Mouse (Mus musculus) left cerebral cortex, postnatal 4 days (tissue): ENCODE results near the gene Crybb3. TPM values are rescaled to one million over a fixed set of nuclear protein-coding genes. Genes with fewer than 3 reads are reported as not detected.
"Not testable (repeated sequence)": the region's sequence is repeated elsewhere in the genome, so short reads cannot be mapped to it uniquely, and the experiment has no call there.

ENCODE experiments used
- DNase-seq: peaks from one replicate; pipeline ENCODE4 v3.0.0-alpha.2; 2022
- intact Hi-C: fragments of 180-260 bp; cut with DNase I; formaldehyde crosslinking; loops from one replicate; pipeline ENCODE4 v1.15.1; 2025
- total RNA-seq, 2 experiments: library from RNA; stranded (reverse); gene quantifications; 2 replicates each; pipeline ENCODE4 v1.2.3; 2021

Crybb3 gene
- total RNA-seq, result 1 to 10 TPM; 3.9 to 4.2 TPM

DNA sequence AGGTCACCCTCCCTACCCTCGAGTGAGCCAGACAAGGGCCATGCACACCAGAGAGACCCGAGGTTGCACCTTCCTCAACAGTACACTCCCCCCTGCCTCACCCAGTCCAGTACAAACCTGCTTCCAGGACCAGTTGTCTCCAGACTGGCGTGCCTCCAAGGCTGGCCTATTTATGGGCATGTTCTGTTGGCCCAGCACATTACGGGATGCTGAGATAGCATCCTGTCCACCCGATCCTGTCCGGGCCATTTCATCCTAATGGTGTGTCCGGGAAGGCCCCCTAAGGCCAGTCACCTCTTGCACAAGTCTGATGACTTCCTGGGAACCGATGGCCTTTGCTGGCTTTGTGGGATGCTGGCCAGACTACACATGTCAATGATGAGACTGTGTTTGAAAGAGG lies at the start of gene Crybb3:
Gene Crybb3 (minus strand): TSS at position 146 of the 400 bp plus-strand sequence.
- peak; percentile 78 for DNase-seq
- intact Hi-C loops, result no loop called here

DNA sequence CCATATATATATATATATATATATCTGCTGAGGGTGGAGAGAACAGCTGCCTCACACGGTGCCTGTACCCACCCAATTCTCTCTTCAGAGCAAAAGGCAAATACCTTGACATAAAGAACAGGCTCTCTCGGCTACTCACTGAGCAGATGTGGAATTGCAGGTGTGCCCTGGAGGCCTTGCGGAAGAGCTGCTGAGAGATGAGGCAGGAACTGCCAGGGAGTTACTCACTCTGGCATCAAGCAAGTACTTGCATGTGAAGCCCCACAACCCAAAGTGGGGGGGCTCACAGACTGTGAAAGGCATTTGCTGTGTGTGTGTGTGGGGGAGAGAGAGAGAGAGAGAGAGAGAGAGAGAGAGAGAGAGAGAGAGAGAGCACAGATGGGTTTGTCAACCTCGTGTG lies 47.0 kb upstream of the Crybb3 start:
- DNase-seq, result no peak
- intact Hi-C loops, result no loop called here

DNA sequence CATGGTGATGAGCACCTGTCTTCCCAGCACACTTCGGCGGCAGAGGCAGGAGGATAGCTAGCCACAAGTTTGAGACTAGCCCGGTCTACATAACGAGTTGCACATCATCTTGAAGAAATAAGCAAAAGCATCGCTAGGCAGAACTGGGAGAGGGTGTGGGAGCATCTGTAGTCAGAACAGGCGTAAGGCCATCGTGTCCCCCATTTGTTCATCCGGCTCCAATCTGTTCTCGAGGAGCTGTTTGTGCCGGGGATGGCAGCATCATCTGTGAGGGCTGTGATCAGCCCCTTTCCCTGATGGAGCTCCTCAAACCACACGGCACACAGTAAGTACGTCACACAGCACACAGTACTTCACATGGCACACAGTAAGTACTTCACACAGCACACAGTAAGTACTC lies 45.1 kb upstream of the Crybb3 start:
- intact Hi-C loops, result no loop called here
- no peak for DNase-seq

DNA sequence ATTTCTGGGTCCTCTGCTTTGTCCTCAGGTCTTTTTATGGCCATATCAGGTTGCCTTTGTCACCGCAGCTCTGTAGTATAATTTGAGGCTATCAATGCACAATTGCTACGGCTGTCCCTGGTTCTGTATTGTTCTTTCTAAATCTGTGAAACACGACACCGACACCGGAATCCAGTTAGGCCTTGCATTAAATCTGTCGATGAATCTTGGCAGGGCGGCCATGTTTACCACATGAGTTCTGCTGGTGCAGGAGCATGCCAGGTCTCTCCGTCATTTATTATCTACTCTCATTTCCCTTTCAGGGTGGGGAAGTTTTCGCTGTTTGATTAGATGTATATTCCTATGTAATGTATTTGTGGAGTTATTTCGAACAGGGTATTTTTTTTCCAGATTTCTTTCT lies 42.3 kb upstream of the Crybb3 start:
- intact Hi-C loops, result no loop called here
- no peak for DNase-seq

DNA sequence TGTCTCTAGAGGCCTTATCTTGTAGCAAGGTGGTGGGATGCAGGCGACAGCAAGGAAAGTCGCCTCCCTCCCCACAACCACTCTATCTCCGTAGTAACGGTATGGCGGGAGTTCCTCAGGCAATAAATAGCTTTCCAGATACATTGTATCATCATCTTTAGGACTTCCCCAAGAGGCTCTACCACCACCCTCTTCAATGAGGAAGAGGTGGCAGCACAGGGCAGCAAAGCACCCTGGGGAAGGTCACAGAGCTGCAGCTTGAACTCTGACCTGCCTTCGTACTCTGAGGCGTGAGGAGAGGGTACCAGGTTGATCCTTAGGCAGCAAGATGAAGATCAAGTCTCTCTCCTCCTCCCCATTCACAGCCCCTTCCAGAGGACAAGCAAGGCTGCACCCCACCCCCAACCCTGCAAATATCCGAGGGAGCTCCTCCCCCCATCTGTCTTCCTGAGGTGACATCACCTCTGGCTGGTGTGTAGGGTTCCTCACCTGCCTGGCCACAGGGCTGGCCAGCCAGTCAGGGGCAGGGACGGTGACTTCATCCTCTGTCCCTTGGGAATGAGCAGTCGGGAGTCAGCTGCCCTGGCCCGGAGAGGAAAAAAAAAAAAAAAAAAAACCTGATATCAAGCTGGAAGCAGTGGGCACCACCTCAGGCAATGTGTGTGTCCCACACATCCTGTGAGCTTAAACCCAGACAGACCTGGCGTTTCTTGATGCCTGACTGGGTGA lies 41.1 kb upstream of the Crybb3 start:
- intact Hi-C loops, result no loop called here
- no peak for DNase-seq

DNA sequence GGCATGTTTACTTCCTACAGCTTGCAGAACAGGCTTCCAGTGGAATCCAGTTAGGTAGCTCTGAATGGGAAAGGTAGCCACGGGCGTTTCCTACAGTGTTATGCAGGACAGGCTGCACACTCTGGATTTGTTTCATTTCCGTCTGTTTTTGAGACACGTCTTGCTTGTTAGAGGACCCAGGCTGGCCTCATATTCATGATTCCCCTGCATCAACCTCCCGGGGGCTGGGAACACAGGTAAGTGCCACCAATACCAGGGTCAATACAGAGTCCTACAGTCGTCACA lies 40.1 kb upstream of the Crybb3 start:
- no peak for DNase-seq
- intact Hi-C loops, result no loop called here

DNA sequence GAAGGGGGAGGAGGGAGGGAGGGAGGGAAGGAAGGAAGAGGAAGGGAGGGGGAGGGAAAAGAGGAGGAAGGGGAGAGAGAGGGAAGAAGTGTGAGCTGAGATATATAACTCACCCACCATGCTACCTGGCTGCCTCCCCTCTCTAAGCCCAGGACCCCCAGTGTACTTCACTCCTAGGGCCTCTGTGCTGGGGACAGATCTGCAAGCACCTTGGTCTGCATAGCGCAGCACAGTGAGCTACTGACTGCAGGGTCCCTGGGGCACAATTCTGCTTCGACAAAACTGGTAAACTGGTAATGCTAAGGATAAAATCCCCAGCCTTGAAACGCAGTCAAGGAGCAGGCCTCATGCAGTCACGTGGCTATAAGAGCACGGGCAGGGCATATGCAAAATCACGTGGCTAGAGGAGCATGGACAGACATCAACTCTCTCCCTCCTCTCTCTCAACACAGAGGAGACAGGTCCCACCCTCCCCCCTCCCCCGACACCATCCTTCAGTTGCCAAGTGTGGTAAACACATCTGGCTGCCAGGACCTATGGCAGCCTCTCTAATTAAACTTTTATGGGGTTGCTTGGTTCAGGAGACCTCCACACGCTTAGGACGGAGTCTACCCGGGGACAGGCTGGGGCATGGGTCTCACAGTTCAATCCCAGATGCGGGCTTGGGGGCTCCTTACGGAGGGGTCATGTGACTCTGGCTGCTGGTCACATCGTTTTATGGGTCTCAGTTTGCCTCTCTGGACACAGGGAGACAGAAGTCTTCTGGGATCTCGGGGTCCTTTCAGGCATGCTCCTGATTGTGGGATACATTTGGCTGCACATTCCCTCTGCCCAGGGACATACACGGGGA lies 39.6 kb upstream of the Crybb3 start:
- intact Hi-C loops, result no loop called here
- no peak for DNase-seq

DNA sequence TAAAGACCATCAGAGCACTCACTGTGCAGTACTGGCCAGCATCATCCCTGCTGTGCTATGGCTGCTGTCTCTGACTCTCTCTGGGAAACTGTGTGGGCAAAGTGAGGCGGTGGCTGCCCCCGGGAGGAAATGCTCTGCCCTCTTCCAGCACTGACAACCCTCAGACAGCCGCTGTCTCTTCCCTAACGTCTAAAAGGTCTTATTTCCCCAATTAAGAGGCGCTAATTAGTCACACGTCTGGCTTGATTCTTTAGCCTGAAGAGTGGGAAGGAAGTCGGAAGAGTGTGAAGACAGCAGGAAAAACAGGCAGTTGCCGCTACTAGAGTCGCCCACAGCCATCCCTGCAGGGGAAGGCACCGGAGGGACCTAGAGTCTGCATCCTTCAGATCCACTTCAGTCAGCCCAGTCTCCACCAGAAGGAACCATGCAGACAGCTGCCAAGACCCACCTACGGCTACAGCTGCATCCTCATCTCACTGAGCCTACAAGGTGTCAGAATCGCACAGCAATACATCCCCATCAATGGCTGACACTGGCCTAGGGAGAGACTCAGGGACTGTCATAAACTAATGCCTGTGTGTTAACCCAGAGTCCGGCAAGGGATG lies 38.6 kb upstream of the Crybb3 start:
- no peak for DNase-seq
- intact Hi-C loops, result no loop called here

DNA sequence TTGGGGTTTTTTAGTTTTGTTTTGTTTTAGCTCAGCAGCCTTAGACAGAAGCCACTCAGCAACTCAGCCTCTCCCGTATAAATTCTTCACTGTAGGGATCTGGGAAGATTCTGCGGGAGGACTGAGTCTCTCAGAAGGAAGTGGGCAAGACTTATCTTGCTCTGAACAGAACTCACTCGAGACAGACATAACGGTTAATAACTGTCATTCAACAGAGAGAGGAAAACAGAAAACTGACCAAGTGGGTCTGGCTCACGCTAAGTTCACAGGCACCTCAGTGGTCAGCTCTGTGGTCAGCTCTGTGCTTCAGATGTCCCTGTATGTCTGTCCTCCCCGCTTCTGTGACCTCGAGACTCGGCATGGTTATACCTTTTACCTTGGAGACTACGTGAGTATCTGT lies 37.9 kb upstream of the Crybb3 start:
- intact Hi-C loops, result no loop called here
- no peak for DNase-seq

DNA sequence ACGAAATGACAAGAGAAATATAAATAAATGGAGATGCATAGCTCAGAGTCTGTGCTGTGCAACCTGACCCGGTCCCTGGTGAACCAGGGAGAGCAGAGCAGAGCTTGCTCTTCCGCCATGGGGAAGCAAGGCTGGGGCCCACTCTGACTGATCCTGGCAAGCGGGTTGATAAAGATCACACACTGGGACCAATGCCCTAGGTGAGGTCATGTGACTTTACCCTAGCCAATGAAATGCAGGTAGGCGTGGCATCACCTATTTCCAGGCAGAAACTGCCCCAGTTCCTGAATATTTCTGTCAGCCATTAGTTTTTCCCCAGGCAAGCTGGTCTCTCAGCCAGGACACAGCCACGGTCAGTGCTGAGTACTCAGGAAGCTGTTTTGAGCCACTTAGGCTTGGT lies 37.3 kb upstream of the Crybb3 start:
- intact Hi-C loops, result no loop called here
- no peak for DNase-seq

DNA sequence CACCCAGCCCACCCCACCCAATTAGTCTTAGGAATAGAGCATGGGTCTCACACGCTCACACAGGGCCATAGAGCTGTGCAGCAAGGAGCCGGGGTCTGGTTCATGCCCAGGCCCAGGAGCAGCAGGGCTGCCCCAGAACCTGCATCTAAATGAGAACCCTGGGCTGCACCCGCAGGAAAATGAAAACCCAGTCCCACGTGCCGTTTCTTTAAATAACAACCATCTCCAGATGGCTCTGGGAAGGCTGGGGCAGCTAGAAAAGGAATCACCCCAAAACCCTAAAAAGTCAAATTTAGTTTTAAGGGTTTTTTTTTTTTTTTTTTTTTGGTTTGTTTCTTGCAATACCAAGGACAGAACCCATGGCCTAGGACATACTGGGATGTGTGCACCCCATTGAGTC lies 36.0 kb upstream of the Crybb3 start:
- intact Hi-C loops, result no loop called here
- no peak for DNase-seq

DNA sequence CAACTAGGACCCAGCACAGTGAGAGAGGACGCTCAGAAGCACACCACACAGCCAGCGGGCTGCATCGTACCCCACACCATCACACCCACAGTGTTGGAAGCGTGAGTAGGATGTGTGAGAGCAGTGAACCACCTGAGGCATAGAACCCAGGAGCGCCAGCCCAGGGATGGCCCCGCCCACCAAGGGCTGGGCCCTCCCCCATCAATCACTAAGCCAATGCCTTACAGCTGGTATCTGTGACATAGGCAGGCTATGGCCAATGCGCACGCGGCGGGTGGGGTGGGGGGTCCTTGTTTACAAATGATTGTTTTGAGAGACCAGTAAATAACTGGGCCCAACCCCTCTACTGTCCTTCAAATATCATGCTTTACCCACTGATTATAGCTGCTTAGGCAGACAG lies 34.5 kb upstream of the Crybb3 start:
- no peak for DNase-seq
- intact Hi-C loops, result no loop called here

DNA sequence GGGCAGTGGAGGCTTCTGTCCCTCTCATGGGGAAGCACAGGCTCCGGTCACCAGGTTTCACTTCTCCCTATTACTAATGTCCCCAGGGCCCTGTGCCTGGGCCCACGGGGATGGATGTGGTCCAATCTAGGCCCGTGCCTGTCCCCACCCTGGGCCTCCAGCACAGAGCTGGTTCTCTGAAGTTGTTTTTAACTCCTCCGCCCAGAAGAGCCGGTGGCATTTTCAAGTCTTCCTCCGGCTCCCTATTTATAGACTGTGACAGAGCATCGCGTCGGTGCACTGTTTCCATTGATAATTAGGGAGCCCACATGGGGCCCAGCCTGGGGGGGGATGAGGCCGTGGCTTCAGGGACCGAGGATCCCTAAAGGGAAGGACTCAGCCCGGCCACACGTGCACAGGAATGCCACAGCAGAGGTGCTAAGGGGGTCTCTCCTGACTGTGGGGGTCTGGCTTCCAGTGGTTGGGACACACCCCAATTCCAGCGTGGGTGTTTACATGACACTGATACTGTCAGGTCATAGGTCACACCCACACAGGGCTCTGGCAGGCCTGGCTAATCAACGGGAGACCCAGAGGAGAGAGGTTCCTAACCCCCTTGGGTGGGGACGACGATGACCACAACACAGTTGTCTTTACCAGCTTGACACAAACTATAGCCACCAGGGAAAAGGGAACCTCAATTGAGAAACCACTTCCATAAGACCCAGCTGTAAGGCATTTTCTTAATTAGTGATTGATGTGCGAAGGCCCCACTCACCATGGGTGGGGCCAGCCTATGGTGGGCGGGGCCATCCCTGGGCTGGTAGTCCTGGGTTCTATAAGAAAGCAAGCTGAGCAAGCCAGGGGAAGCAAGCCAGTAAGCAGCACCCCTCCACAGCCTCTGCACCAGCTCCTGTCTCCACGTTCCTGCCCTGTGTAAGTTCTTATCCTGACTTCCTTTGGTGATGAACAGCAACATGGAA lies 33.2 kb upstream of the Crybb3 start:
- intact Hi-C loops, result no loop called here
- no peak for DNase-seq

DNA sequence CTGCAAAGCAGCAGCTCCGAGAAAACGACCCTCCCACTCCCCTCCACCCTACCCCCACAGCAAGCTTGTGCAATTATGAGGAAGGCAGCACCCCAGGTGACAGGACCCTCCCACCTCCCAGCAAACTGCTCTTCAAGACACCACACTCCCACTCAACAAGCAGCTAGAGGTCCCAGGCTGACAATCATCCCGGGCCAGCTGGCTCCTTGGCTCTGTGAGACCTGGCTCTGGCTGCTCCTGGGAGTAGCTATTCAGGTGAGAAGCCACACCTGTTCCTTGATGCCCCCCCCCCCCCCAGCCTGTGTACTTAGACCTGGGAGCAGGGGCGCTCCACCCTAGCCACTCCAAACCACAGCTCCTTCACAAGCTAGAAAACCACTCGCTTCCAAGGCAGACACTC lies 31.7 kb upstream of the Crybb3 start:
- DNase-seq, result no peak
- intact Hi-C loops, result no loop called here

DNA sequence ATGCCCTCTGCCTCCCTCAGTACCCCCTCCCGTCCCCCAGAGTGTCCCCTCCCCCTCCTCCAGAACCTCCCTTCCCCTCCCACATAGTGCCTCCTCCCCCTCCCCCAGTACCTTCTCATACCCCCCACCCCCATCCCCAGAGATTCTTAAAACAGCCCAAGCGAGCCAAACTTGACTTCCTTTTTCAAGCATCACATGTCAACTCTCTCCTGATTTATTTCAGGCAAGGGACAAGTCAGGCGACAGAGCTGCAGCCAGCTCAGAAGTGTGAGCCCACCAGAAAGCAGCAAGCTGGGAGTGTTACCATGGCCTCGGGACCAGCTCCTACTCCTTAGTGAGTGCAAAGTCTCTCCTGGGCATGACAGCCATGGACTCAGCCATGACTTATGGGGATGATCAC lies 30.0 kb upstream of the Crybb3 start:
- intact Hi-C loops, result no loop called here
- DNase-seq, result no peak

DNA sequence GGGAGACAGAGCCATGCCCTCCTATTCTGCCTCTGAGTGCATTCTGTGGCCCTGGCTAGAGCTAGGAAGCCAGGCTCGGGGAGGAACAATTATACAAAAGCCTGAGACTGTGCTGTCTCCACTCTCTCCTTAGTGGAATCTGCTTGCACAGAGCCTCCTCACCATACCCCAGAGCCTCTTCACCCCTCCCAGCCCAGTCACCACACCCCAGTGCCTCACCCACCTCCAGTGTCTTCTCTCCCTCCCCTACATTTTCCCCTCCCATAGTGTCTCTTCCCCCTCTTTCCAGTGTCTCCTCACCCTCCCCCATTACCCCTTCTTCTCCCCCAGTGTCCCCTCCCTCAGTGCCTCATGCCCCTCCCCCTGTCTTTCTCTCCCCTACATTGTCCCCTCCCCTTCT lies 29.5 kb upstream of the Crybb3 start:
- DNase-seq, result no peak
- intact Hi-C loops, result no loop called here

DNA sequence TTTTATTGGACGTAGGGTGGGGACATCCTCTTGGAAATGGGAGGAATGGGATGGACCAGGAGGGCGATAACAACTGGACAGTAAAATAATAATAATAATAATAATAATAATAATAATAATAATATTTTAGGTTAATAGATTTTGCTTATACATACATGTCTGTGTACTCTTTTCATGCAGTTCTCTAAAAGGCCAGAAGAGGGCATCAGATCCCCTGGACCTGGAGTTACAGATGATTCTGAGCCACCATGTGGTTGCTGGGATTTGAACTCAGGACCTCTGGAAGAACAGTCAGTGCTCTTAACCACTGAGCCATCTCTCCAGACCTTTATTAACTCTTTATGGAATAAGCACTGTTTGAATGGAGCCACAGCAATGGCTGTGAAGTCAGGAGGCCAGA lies 28.3 kb upstream of the Crybb3 start:
- intact Hi-C loops, DNase-seq: not testable (repeated sequence)

DNA sequence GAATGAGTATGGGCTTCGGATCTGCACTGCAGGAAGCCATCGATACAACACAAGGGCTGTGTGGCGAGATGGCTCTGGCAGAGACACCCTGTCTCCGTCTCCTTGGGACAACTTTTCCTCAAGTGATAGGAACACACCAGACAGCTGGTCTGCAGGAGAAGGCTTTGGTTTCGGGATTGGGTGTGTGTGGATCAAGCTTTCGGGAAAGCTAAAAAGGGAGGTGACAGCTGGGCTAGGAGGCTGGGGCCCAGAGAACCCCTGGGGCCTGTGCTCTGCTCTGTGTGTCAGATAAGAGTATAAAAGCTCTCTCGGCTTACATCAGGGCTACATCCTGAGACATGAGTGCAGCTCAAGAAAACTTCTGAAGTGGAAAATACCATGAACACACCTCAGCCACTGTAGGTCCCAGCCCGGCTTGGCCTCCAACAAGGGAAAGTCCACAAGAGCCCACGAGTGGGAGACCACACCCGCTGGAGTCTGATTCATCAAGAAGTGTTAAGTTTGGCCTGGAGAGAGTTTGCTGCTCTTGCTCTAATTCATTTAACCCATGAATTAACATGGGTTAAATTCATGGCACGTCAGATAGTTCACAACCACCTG lies 26.9 kb upstream of the Crybb3 start:
- intact Hi-C loops, result no loop called here

DNA sequence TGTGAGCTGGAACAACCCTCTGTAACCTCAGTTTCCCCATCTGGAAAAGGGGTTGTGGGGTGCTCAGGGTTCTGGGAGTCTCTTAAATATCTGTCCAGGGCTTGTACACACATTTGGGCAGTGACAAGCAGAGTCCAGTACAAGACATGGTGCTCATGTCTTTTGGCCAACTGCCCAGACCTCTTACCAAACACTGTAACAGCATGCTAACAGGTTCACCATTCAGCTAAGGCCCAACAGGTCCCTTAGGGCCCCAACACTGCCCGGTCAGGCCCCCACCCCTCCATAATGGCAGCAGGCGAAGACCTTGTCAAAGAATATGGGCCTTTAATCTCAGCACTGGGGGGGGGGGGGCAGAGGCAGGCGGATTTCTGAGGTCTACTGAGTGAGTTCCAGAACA lies 26.3 kb upstream of the Crybb3 start:
- intact Hi-C loops, result no loop called here
- DNase-seq, result no peak

More for the DNA sequence above, 26.9 kb upstream of the Crybb3 start:
- DNase-seq, result no peak

DNA sequence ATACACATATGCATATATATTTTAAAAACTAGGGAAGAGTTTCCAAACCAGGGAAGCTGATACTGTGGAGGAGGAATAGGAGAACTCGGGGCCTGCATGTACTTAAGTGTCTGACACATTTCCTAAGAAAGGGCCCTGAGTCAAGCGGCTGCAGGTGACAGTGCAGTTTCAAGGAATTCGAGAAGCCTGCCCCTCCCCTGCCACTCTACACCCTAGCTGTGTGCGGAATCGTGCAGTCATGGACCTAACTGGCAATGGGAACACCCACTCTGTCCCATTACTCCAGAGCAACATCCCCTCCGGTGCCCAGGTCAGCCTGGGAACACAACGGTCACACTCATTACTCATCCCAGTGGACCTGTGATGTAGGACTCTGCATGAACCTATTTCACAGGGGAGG lies 25.2 kb upstream of the Crybb3 start:
- intact Hi-C loops, result no loop called here

DNA sequence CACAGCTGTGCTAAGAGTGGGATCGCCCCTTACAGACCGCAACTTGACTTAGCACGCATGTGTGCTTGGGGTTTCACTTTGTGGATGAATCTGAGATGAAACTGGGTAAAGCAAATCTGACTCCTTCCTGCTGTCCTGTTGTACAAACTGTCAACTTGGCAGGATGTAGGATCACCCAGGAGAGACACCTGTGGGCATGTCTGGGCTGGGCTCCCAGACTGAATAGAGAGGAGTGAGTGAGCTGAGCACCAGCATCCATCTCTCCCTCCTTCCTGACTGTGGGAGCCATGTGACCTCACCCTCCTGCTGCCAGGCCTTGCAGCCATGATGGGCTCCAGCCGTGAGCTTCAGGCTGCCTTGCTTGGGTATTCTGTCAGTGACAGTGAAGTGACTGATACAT lies 24.1 kb upstream of the Crybb3 start:
- no peak for DNase-seq
- intact Hi-C loops, result no loop called here

More for the DNA sequence above, 25.2 kb upstream of the Crybb3 start:
- no peak for DNase-seq
